Mouse (Mus musculus) heart, embryonic 13.5 days (tissue): ENCODE measurements around the gene Bms1. TPM values are rescaled to one million over a fixed set of nuclear protein-coding genes. Genes with fewer than 3 reads are reported as not detected.

Experiments
- microRNA-seq: library from miRNA; unstranded; fragments of <30 nt; microRNA quantifications from one replicate; pipeline ENCODE4, GENCODE M21; 2016
- polyA plus RNA-seq: library from polyadenylated mRNA; unstranded; fragments of >200 nt; fragmentation: Nextera tagmentation; extraction: Ambion mirVana; gene quantifications from 2 replicates; pipeline ENCODE4 v1.2.1, GENCODE M21; 2015

Gene Bms1
- polyA plus RNA-seq, 1 experiment from 2014 or later: 20.2 TPM

Small RNA genes lying within 50 kb of the gene (microRNA-seq; reads per million reads assigned to microRNA genes)
- not detected for gene Gm25953

Other genes with a start within 250 kb of the Bms1 start
- 0.43 and 0.47 TPM in 2 replicates for gene Ret, start 221.8 kb downstream of the Bms1 start, polyA plus RNA-seq
- 4.8 and 5.0 TPM in 2 replicates for gene Zfp248, start 36.1 kb upstream of the Bms1 start, polyA plus RNA-seq
- gene Zfp9, start 59.8 kb upstream of the Bms1 start, polyA plus RNA-seq: 6.5 and 6.9 TPM in 2 replicates
- gene Ankrd26, start 142.8 kb upstream of the Bms1 start, polyA plus RNA-seq: 8.0 and 10.0 TPM in 2 replicates